Comparison of ENCODE assay signal across 8 mouse cellular contexts in the genomic region with DNA sequence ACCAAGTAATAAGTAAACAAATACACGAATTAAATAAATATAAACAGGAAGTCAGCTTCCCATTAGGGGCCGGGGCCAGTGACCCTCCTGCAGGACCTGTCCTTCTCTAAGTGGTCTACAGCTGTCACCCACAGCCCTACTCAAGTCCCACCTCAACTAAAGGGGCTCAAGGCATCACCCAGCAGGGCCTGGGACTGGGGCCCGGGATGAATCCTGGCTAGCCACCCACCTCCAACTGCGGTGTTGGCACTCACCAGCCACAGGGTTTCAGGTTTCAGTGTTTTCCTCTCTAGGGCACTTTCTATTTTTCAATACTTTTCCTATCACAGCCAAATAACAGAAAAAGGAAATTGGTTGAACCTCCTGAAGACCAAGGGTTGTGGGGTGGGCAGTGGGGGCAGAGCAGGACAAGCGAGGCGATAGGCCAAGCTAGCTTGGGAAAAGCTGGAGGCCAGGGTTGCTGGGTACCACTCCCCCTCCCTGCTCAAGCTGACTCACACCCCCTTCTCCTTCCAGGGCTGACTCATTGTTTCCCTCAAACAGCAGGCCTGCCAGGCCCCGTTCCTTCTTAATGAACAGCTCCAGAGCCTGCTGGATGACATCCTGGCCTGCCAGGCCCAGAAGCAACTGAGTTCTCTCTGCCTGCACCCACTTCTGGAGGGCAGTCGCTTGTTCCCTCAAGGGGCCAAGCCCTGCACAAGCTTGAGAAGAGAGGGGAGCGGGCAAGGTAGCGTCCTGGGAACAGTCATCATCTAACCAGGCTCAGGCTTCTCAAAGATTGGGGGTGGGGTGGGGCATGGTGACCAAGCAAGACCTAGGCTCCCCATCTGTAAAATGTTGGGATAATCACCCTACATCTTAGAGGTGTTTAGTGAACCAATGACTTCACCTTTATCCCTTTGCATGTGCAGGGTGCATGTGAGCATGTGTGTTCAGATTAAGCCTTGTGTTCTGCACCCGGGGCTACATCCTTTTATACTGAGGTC. TPM values are rescaled to one million over a fixed set of nuclear protein-coding genes. Genes with fewer than 3 reads are reported as not detected.
DNase-seq lines count a peak whose midpoint lies in the region; ATAC-seq lines count a peak whose summit lies in the region.

No protein-coding gene starts in this region.

- H3K27ac ChIP-seq in hindbrain, embryonic 12.5 days, result no peak overlapping the region

- no peak overlapping the region for H3K9ac ChIP-seq in hindbrain, embryonic 12.5 days

- H3K4me3 ChIP-seq in megakaryocyte, embryonic 14.5 days (replicated peaks), result peak overlapping the region; percentile 87
- no peak overlapping the region for H3K4me3 ChIP-seq in hindbrain, embryonic 12.5 days

- H3K36me3 ChIP-seq in megakaryocyte, embryonic 14.5 days (replicated peaks; ENCODE audit: low read length), result peaks cover 11% of the 10 kb centered on the region
- no peaks in the 10 kb centered on the region for H3K36me3 ChIP-seq in hindbrain, embryonic 12.5 days

- WGBS in hindbrain, embryonic 12.5 days, result 27% methylated on average over 11 of the region's 11 CpGs

- no peaks in the 10 kb centered on the region for H3K9me3 ChIP-seq in megakaryocyte, embryonic 14.5 days
- no peaks in the 10 kb centered on the region for H3K9me3 ChIP-seq in hindbrain, embryonic 12.5 days (replicated peaks)

- no peaks in the 10 kb centered on the region for H3K27me3 ChIP-seq in megakaryocyte, embryonic 14.5 days (replicated peaks)
- peaks cover 6% of the 10 kb centered on the region; the same call in 1 of the 2 replicates for H3K27me3 ChIP-seq in hindbrain, embryonic 12.5 days

- no peak for ATAC-seq in megakaryocyte, adult 5-6 weeks (ENCODE audit: poor library complexity, severe bottlenecking)
- ATAC-seq in hindbrain, embryonic 12.5 days (ENCODE audit: low FRiP score), result peak; percentile 54

- no peak overlapping the region for H3K4me2 ChIP-seq in hindbrain, embryonic 12.5 days (replicated peaks)

- DNase-seq in cerebellum, postnatal 25 days, result peak; percentile 67 to 81
- peak; percentile 90 for DNase-seq in gastrocnemius, adult 18-20 months (ENCODE audit: low spot score)
- DNase-seq in layer of hippocampus, adult 9-10 months (ENCODE audit: low spot score), result peak; percentile 49
- DNase-seq in lung, adult 18-20 months, result peak; percentile 87 to 90
- peak; percentile 71 to 75 for DNase-seq in right cerebral cortex, adult 2 months (ENCODE audit: low spot score in 2 of 2)

- H3K4me1 ChIP-seq in megakaryocyte, embryonic 14.5 days, result peaks cover 98% of the 10 kb centered on the region
- H3K4me1 ChIP-seq in hindbrain, embryonic 12.5 days, result peaks cover 28% of the 10 kb centered on the region

RNA-seq across cellular contexts. Expression of a gene that starts 39.0 kb away (rescaled TPM):
- polyA plus RNA-seq in megakaryocyte, embryonic 14.5 days (2012; ENCODE audit: insufficient read depth, low replicate concordance), result 174 and 534 TPM in 2 replicates
- 316 and 357 TPM in 2 replicates for total RNA-seq in megakaryocyte, adult 5-6 weeks (2015)
- 121 and 168 TPM in 2 replicates for total RNA-seq in megakaryocyte, adult 5-6 weeks (2017)
- 10 to 100 TPM in 1 of 2 experiments, 1 to 10 TPM in 1; 7.4 to 10.8 TPM for total RNA-seq in gastrocnemius, adult 18-20 months (2021)
- 16.1 TPM in 2 replicates for polyA plus RNA-seq in hindbrain, embryonic 12.5 days (2016; fragmentation: Nextera tagmentation; extraction: Ambion mirVana)

Comparison
In these comparisons a context has a peak if more than half of its experiments do, and no peak if none do; other contexts are left out.
1. RNA of a gene that starts 39.0 kb away (total RNA-seq): 121 to 357 TPM in megakaryocyte, adult 5-6 weeks; 7.4 to 10.8 TPM in gastrocnemius, adult 18-20 months; every median in the first group is over 10 times any median in the second.
2. Peak in every context shown above with its lines, with median percentiles within 50 percentile points of each other: DNase-seq.